Comparison of ENCODE assay signal across 8 mouse cellular contexts in the genomic region with DNA sequence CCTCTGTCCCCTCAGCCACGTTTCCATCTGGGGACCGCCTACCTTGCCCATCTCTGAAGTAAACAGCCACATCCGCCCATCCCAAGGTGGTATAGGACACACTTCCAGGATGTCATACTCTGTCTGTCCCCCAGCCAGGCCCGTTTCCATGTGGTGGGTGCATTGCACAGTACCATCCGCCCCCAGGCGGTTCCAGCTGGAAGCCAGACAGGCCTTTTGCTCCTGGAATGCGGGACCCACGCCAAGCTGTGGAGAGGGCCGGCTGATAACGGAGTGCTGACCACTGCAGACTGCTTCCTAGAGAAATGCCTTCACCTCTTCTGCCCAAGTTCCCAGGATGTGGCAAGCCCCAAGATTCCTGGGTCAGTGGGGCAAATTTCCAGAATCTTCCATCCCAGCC.
DNase-seq lines count a peak whose midpoint lies in the region; ATAC-seq and TF ChIP-seq lines count a peak whose summit lies in the region.

No protein-coding gene starts in this region.

- H3K9me3 ChIP-seq in hindbrain, embryonic 14.5 days (ENCODE audit: control insufficient read depth, low read length): no peaks in the 10 kb centered on the region
- no peaks in the 10 kb centered on the region for H3K9me3 ChIP-seq in hindbrain, embryonic 12.5 days (replicated peaks)
- H3K9me3 ChIP-seq in heart, embryonic 12.5 days (replicated peaks): no peaks in the 10 kb centered on the region

- H3ac ChIP-seq in myocyte (ENCODE audit: control insufficient read depth, insufficient read length): no peak overlapping the region

- no peak overlapping the region for H3K4me3 ChIP-seq in hindbrain, embryonic 14.5 days (replicated peaks; ENCODE audit: low read length)
- no peak overlapping the region for H3K4me3 ChIP-seq in hindbrain, embryonic 12.5 days
- H3K4me3 ChIP-seq in heart, embryonic 12.5 days: no peak overlapping the region
- H3K4me3 ChIP-seq in myocyte: no peak overlapping the region

- H3K27ac ChIP-seq in hindbrain, embryonic 14.5 days: no peak overlapping the region
- H3K27ac ChIP-seq in hindbrain, embryonic 12.5 days: no peak overlapping the region
- peak overlapping the region; percentile 63 for H3K27ac ChIP-seq in heart, embryonic 12.5 days (ENCODE audit: poor library complexity, severe bottlenecking)

- H3K79me2 ChIP-seq in myocyte (ENCODE audit: control insufficient read depth, insufficient read depth): no peaks in the 10 kb centered on the region

- no peak for TF ChIP-seq POLR2A in myocyte (IDR thresholded peaks at IDR 0.05; ENCODE audit: insufficient read length, low read depth)

- H3K9ac ChIP-seq in hindbrain, embryonic 14.5 days: no peak overlapping the region
- no peak overlapping the region for H3K9ac ChIP-seq in hindbrain, embryonic 12.5 days
- H3K9ac ChIP-seq in heart, embryonic 12.5 days: no peak overlapping the region

- H3K4me1 ChIP-seq in hindbrain, embryonic 14.5 days (replicated peaks; ENCODE audit: control insufficient read depth, insufficient read depth, low read length): no peaks in the 10 kb centered on the region
- H3K4me1 ChIP-seq in hindbrain, embryonic 12.5 days: peaks cover 6% of the 10 kb centered on the region
- peaks cover 65% of the 10 kb centered on the region for H3K4me1 ChIP-seq in heart, embryonic 12.5 days (replicated peaks)

- H3K4me2 ChIP-seq in hindbrain, embryonic 14.5 days (replicated peaks): no peak overlapping the region
- no peak overlapping the region for H3K4me2 ChIP-seq in hindbrain, embryonic 12.5 days (replicated peaks)
- H3K4me2 ChIP-seq in heart, embryonic 12.5 days: 0 out of 2 replicates have a peak overlapping the region, but pooled peaks have one; percentile 12
- peak overlapping the region; percentile 63 for H3K4me2 ChIP-seq in myocyte (ENCODE audit: low read depth)

- DNase-seq in hindbrain, embryonic 14.5 days (ENCODE audit: low spot score): no peak
- DNase-seq in adrenal gland, postnatal 14 days: peak; percentile 94
- peak; percentile 93 for DNase-seq in kidney, postnatal 25 days
- DNase-seq in frontal cortex, postnatal 14 days (ENCODE audit: low spot score in 2 of 2): no peak
- no peak for DNase-seq in T-cell, adult 2 months (ENCODE audit: low spot score)

- no peaks in the 10 kb centered on the region for H3K36me3 ChIP-seq in hindbrain, embryonic 14.5 days (replicated peaks; ENCODE audit: control insufficient read depth, insufficient read depth)
- H3K36me3 ChIP-seq in hindbrain, embryonic 12.5 days: no peaks in the 10 kb centered on the region
- H3K36me3 ChIP-seq in heart, embryonic 12.5 days: no peaks in the 10 kb centered on the region
- H3K36me3 ChIP-seq in myocyte (ENCODE audit: control insufficient read depth, insufficient read depth): no peaks in the 10 kb centered on the region

- peak; percentile 53; the same call in 1 of the 2 replicates for ATAC-seq in hindbrain, embryonic 14.5 days (ENCODE audit: low FRiP score)
- ATAC-seq in hindbrain, embryonic 12.5 days (ENCODE audit: low FRiP score): no peak
- peak; percentile 84 for ATAC-seq in heart, embryonic 12.5 days (ENCODE audit: insufficient number of reproducible peaks, low FRiP score)

- 67% methylated on average over 10 of the region's 10 CpGs for WGBS in hindbrain, embryonic 14.5 days
- WGBS in hindbrain, embryonic 12.5 days: 61% methylated on average over 10 of the region's 10 CpGs
- 11% methylated on average over 10 of the region's 10 CpGs for WGBS in heart, embryonic 12.5 days

- no peaks in the 10 kb centered on the region; the same call in 1 of the 2 replicates for H3K27me3 ChIP-seq in hindbrain, embryonic 14.5 days (ENCODE audit: control insufficient read depth, insufficient read depth, low read length)
- no peaks in the 10 kb centered on the region for H3K27me3 ChIP-seq in hindbrain, embryonic 12.5 days
- no peaks in the 10 kb centered on the region for H3K27me3 ChIP-seq in heart, embryonic 12.5 days (replicated peaks)
- H3K27me3 ChIP-seq in myocyte (ENCODE audit: control insufficient read depth, insufficient read depth, insufficient read length): no peaks in the 10 kb centered on the region

TF ChIP-seq in myocyte, 11 proteins besides CTCF, POLR2A, EP300 and RAD21:
- peak in 1 of 3 experiments; percentile 69 for TF ChIP-seq MYOG (IDR thresholded peaks at IDR 0.05; ENCODE audit: control insufficient read depth in 1 of 3, insufficient read depth in 1 of 3, insufficient read length in 2 of 3, low read depth in 2 of 3)
- TF ChIP-seq MYOD1 (IDR thresholded peaks at IDR 0.05; ENCODE audit: control insufficient read depth in 1 of 3, insufficient read length in 2 of 3, low read depth in 2 of 3): peak in 1 of 3 experiments; percentile 48
- no peak for TF ChIP-seq SRF (IDR thresholded peaks at IDR 0.05; ENCODE audit: control insufficient read depth, insufficient read length, low read depth)

Comparison
In these comparisons a context has a peak if more than half of its experiments do, and no peak if none do; other contexts are left out.
1. DNase-seq: peak in adrenal gland, postnatal 14 days (single experiment) and kidney, postnatal 25 days (2 of 2); none in hindbrain, embryonic 14.5 days (single experiment), frontal cortex, postnatal 14 days (0 of 2) and T-cell, adult 2 months (single experiment).
2. H3K4me2 ChIP-seq: peak in heart, embryonic 12.5 days (single experiment) and myocyte (single experiment); none in hindbrain, embryonic 14.5 days (single experiment) and hindbrain, embryonic 12.5 days (single experiment).